Mouse (Mus musculus) stomach, embryonic 14.5 days (tissue): ENCODE results near the gene Arhgef19. TPM values are rescaled to one million over a fixed set of nuclear protein-coding genes. Genes with fewer than 3 reads are reported as not detected.

Source experiments
- ATAC-seq: fragments of 200-750 bp; cut with Nextera tagmentation; 2 replicates; pipeline ENCODE4 v1.8.0; 2017; ENCODE audit warnings: low read depth, moderate TSS enrichment; ENCODE audit not compliant: insufficient number of reproducible peaks, insufficient read depth, low FRiP score
- H3K27ac ChIP-seq: fragments of 300-500 bp; sonication (generic); 2 replicates; pipeline ENCODE4 v1.5.1; 2014; ENCODE audit warnings: mild to moderate bottlenecking, low read length, moderate library complexity, mixed read lengths
- H3K27me3 ChIP-seq: fragments of 300-500 bp; sonication (generic); 2 replicates; pipeline ENCODE4 v1.6.1; 2014; ENCODE audit warnings: low read length, control low read depth, mixed read lengths; ENCODE audit not compliant: control insufficient read depth, insufficient read depth
- H3K36me3 ChIP-seq: fragments of 300-500 bp; sonication (generic); 2 replicates; pipeline ENCODE4 v1.6.1; 2014; ENCODE audit warnings: mild to moderate bottlenecking, control low read depth, low read length, moderate library complexity, mixed read lengths; ENCODE audit not compliant: control insufficient read depth, insufficient read depth
- H3K4me1 ChIP-seq: fragments of 300-500 bp; sonication (generic); 2 replicates; pipeline ENCODE4 v1.6.1; 2014; ENCODE audit warnings: low read length, control low read depth, mixed read lengths; ENCODE audit not compliant: control insufficient read depth, insufficient read depth
- H3K4me2 ChIP-seq: fragments of 300-500 bp; sonication (generic); replicated peaks from 2 replicates; pipeline ENCODE4 v1.6.1; 2014; ENCODE audit warnings: low read depth, low read length, control low read depth
- H3K4me3 ChIP-seq: fragments of 300-500 bp; sonication (generic); 2 replicates; pipeline ENCODE4 v1.5.1; 2014; ENCODE audit warnings: low read depth, low read length, control low read depth
- H3K9ac ChIP-seq: fragments of 300-500 bp; sonication (generic); replicated peaks from 2 replicates; pipeline ENCODE4 v1.6.1; 2014; ENCODE audit warnings: low read depth, mild to moderate bottlenecking, control low read depth, low read length, moderate library complexity, mixed read lengths
- H3K9me3 ChIP-seq: fragments of 300-500 bp; sonication (generic); 2 replicates; pipeline ENCODE4 v1.6.1; 2016; ENCODE audit warnings: low read depth, low read length, control low read depth; ENCODE audit not compliant: control insufficient read depth
- WGBS: fragments of 180-500 bp; shearing (Covaris S2); extraction: QIAGEN DNeasy Blood & Tissue Kit; methylation state at CpG from one replicate; pipeline ENCODE4 v1.1.7; 2014; 5-methylcytosine and 5-hydroxymethylcytosine counted together
- polyA plus RNA-seq: library from polyadenylated mRNA; unstranded; fragments of >200 nt; fragmentation: Nextera tagmentation; extraction: Ambion mirVana; gene quantifications from 2 replicates; pipeline ENCODE4 v1.2.1, GENCODE M21; 2014

Gene Arhgef19
- polyA plus RNA-seq, 1 experiment from 2014 or later, result 23.0 TPM

- Histone ChIP-seq H3K9me3 (no peaks in the 10 kb centered on the region), H3K27me3 (0 out of 2 replicates have a peak, but pooled peaks cover 8% of the 10 kb centered on the region), H3K4me1 (peaks cover 63% of the 10 kb centered on the region), H3K9ac (no peak overlapping the region), H3K4me2 (peak overlapping the region; percentile 38), H3K36me3 (no peaks in the 10 kb centered on the region), H3K27ac (peak overlapping the region; percentile 77; the same call in 1 of the 2 replicates), H3K4me3 (no peak overlapping the region)
- ATAC-seq, result no peak
- WGBS, result 33% methylated on average over 15 of the region's 15 CpGs
These were observed 2.6 kb downstream of the Arhgef19 start for GRCm38 (mm10) chr4:141241861-141242260.

GRCm38 (mm10) chr4:141242651-141243241, 3.4 kb downstream of the Arhgef19 start:
- Histone ChIP-seq H3K4me3 (peak overlapping the region; percentile 32), H3K4me1 (peaks cover 70% of the 10 kb centered on the region), H3K27ac (peak overlapping the region; percentile 77; the same call in 1 of the 2 replicates), H3K9me3 (no peaks in the 10 kb centered on the region), H3K4me2 (peak overlapping the region; percentile 38), H3K27me3 (0 out of 2 replicates have a peak, but pooled peaks cover 8% of the 10 kb centered on the region), H3K9ac (peak overlapping the region; percentile 38; the same call in 1 of the 2 replicates), H3K36me3 (no peaks in the 10 kb centered on the region)
- peak; percentile 25 for ATAC-seq
- 12% methylated on average over 11 of the region's 11 CpGs for WGBS

- 38% methylated on average over 5 of the region's 5 CpGs for WGBS
These were observed 4.3 kb downstream of the Arhgef19 start for GRCm38 (mm10) chr4:141243636-141244035.

GRCm38 (mm10) chr4:141244401-141244800, 5.1 kb downstream of the Arhgef19 start:
- Histone ChIP-seq H3K4me3 (peak overlapping the region; percentile 22), H3K9ac (peak overlapping the region; percentile 25), H3K36me3 (no peaks in the 10 kb centered on the region), H3K9me3 (no peaks in the 10 kb centered on the region), H3K4me2 (peak overlapping the region; percentile 38), H3K27me3 (0 out of 2 replicates have a peak, but pooled peaks cover 8% of the 10 kb centered on the region), H3K4me1 (peaks cover 69% of the 10 kb centered on the region), H3K27ac (peak overlapping the region; percentile 72)
- ATAC-seq, result no peak
- 67% methylated on average over 5 of the region's 5 CpGs for WGBS

More at GRCm38 (mm10) chr4:141243636-141244035, 4.3 kb downstream of the Arhgef19 start:
- no peak for ATAC-seq
- H3K36me3 ChIP-seq, result no peaks in the 10 kb centered on the region
- peak overlapping the region; percentile 38 for H3K4me2 ChIP-seq
- H3K27me3 ChIP-seq, result 0 out of 2 replicates have a peak, but pooled peaks cover 8% of the 10 kb centered on the region
- H3K9ac ChIP-seq, result no peak overlapping the region
- no peak overlapping the region for H3K27ac ChIP-seq
- peaks cover 76% of the 10 kb centered on the region for H3K4me1 ChIP-seq
- H3K4me3 ChIP-seq, result peak overlapping the region; percentile 32
- H3K9me3 ChIP-seq, result no peaks in the 10 kb centered on the region

GRCm38 (mm10) chr4:141244931-141245425, 5.7 kb downstream of the Arhgef19 start:
- Histone ChIP-seq H3K9me3 (no peaks in the 10 kb centered on the region), H3K4me3 (peak overlapping the region; percentile 22), H3K4me1 (peaks cover 64% of the 10 kb centered on the region), H3K4me2 (peak overlapping the region; percentile 38), H3K27me3 (0 out of 2 replicates have a peak, but pooled peaks cover 8% of the 10 kb centered on the region), H3K27ac (peak overlapping the region; percentile 72), H3K9ac (peak overlapping the region; percentile 25), H3K36me3 (no peaks in the 10 kb centered on the region)
- WGBS, result 28% methylated on average over 9 of the region's 9 CpGs
- ATAC-seq, result no peak

GRCm38 (mm10) chr4:141246089-141246997, 7.0 kb downstream of the Arhgef19 start:
- no peak for ATAC-seq
- H3K9ac ChIP-seq, result no peak overlapping the region
- 0 out of 2 replicates have a peak, but pooled peaks cover 5% of the 10 kb centered on the region for H3K27me3 ChIP-seq
- H3K9me3 ChIP-seq, result no peaks in the 10 kb centered on the region
- peaks cover 52% of the 10 kb centered on the region for H3K4me1 ChIP-seq
- H3K4me2 ChIP-seq, result peak overlapping the region; percentile 63; the same call in 1 of the 2 replicates
- H3K27ac ChIP-seq, result no peak overlapping the region
- 0 out of 2 replicates have a peak overlapping the region, but pooled peaks have one; percentile 41 for H3K4me3 ChIP-seq
- 29% methylated on average over 24 of the region's 24 CpGs for WGBS
- H3K36me3 ChIP-seq, result no peaks in the 10 kb centered on the region; the same call in 1 of the 2 replicates

GRCm38 (mm10) chr4:141246998-141247350, 7.7 kb downstream of the Arhgef19 start:
- Histone ChIP-seq H3K36me3 (peaks cover 4% of the 10 kb centered on the region), H3K4me2 (peak overlapping the region; percentile 63), H3K9me3 (no peaks in the 10 kb centered on the region), H3K27me3 (0 out of 2 replicates have a peak, but pooled peaks cover 5% of the 10 kb centered on the region), H3K4me3 (peak overlapping the region; percentile 41), H3K9ac (no peak overlapping the region), H3K27ac (no peak overlapping the region), H3K4me1 (peaks cover 46% of the 10 kb centered on the region)
- ATAC-seq, result no peak
- WGBS, result 11% methylated on average over 17 of the region's 17 CpGs
